Mouse (Mus musculus) urinary bladder, adult 18-20 months (tissue): ENCODE data around the gene D930048N14Rik.
"Not testable (repeated sequence)": the region's sequence is repeated elsewhere in the genome, so short reads cannot be mapped to it uniquely, and the experiment has no call there.

Source experiments
- DNase-seq, 2 experiments: peaks; one replicate each; pipeline ENCODE4 v3.0.0; 2022; ENCODE audit warnings: low spot score in 2 of 2, mixed read lengths in 2 of 2

Gene D930048N14Rik

DNA sequence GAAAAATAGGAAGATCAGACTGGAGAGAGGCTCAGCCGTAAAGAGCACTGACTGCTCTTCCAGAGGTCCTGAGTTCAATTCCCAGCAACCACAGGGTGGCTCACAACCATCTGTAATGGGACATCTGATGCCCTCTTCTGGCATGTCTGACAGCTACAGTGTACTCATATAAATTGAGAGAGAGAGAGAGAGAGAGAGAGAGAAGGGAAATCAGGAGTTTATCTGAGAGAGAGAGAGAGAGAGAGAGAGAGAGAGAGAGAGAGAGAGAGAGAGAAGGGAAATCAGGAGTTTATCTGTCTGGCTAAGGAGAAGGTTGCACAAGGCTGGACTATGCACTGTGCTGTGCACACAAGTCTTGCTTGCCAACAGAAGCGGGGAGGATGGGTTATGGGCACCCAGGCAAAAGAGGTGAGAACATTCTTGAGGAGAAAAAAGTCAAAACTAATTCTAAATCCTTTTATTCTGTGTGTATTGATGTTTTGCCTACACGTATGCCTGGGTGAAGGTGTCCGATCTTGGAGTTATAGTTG, 2.2 kb downstream of the D930048N14Rik start:
- no peak for DNase-seq

DNA sequence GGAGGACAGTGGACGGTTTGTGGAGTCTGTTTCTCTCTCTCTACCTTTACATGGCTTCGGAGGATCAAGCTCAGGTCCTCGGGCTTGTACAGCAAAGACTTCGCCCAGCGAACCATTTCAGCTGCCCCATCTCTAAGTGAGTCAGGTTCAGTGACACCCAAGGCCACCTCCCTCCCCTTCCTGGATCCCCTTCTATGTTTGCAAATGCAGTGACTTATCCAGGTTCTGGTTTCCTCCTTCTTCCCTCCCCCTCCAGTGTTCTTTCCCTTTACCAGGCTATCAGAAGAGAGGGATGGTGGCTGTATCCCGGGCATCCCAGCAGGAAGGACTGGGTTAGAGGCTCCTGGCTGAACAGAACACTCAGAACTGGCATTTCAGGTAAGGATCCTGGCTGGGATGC, 3.0 kb downstream of the D930048N14Rik start:
- no peak for DNase-seq

DNA sequence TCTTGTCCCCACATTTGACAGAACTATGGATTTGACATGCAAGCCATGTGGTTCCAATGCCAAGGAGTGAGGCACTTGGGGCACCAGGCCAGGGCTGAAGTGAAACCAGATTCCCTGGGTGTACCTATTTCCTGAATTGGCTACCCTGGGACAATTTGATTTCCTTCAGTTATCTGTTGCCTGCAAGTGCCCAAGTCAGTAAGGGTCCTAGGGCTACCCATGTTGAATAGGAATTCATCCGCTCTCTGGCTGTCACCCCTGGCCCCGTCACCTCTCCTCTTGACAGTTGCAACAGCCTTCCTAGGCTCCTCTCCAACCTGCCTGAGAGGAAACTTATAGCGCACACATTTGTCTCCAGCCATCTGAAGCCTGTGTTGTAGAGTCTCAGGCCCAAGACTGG, 4.1 kb downstream of the D930048N14Rik start:
- DNase-seq = no peak

DNA sequence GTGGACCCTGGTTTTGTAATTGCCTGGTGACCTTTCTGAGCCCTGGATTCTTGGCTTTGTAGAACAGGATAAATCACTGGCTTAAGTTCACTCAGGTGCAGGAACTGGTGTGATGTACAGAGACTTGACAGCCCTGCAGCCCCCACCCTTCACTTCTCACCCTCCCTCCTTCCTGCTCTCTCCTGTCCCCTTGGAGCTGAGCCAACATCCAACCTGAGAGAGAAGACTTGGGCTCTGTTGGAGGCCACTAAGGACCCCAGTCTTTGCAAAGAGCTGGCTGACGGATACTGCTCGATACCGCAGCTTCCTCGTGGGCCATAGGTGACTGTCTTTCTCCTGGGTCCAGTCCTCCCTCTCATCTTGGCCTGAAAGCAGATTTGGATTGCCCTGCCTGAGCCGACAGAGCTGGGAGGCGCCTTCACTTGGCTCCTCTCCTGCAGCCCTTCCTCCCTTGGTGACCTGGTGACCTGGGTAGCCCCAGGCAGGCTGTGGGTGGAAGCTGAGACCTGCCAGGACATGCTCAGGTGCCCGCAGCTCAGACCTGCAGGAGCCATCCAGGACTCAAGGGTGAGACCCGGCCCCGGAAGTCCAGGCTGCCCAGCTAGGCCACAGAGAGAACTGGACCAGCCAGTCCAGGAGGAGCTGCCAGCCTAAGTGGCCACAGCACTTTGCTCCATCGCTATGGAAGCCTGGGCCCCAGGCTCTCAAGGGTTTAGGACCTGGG, 6.2 kb downstream of the D930048N14Rik start:
- DNase-seq = peak; percentile 68 to 84

DNA sequence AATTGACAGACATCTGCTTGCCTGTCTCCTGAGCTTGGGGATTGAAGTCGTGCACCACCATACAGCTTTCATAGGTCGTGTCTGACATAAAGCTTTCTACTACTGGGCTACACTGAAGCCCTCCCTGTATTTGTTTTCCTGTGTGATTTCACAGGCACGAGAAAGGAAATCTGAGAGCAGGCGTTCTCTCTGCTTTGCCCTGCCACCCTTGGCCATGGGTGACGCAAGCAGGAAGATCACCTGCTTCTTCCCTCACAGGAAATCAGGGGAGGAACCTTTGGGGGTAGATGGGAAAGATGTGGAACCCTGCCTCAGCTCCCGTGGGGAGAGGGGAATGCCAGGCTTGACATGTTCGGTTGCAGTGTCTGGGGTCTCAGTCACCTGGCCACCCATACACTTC, 7.5 kb downstream of the D930048N14Rik start:
- DNase-seq = no peak

DNA sequence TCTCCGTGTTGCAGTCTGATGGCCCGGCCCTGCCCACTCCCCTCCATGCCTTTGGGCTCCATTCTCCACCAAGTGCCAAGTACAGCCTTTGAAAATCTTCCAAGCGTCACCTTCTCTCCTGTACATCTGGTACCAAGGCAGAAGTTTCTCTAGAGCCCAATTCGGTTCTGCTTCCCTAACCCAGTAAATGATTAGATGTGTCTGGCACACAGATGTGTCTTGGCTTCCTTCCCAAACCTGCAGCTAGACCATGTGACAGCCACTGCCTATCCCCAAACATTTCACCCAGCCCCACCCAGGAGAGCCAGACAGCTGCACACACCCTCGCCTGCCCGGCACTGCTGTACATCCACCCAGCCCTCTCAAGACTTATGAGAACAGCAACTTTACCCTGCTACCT, 8.0 kb downstream of the D930048N14Rik start:
- DNase-seq = no peak

DNA sequence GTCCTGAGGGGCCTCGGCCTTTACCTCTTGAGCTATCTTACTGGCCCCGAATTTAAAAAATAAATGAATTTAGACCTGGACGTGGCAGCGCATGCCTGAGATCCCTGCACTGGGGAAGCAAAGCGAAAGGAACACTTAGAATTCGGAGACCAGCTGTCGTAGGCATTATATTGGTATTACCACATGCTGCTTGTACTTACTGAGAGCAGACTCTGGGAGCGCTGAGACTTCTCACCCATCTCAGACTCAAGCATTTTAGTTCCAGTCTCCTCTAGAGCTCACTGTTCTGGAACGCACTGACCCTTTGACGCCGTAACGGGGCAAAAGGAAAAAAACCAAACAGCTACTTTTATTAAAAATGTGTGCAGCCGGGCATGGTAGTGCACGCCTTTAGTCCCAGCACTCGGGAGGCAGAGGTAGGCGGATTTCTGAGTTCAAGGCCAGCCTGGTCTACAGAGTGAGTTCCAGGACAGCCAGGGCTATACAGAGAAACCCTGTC, 11.2 kb downstream of the D930048N14Rik start:
- no peak for DNase-seq

DNA sequence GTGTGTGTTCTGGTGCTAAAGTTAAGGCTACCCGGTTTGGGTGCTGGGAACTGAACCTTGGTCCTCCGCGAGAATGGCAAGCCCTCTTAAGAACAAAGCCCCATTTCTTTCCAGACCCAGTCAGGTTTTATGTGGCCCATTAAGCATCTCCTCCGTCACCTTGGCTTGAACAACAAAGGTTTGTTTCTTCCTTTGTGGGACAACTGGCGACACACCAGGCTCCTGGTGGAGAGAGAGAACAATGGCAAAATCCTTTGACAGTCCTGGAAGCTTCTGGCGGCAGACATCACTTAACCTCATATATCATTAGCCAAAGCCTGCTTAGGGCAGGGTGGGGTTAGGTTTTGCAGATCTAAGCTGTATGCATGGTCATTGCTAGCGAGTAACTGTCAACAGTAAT, 11.9 kb downstream of the D930048N14Rik start:
- no peak for DNase-seq

DNA sequence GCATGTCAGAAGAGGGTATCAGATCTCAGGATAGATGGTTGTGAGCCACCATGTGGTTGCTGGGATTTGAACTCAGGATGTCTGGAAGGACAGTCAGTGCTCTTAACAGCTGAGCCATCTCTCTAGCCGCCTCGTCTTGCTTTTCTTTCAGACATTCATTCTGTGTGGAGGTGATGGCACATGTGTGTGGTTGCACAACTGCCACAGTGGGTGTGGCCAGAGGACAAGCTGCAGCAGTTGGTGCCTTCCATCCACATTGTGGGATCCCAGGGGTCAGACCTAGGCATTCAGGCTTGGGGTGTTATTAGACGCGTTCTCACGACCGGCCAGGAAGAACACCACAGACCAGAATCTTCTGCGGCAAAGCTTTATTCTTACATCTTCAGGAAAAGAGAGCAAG, 14.0 kb downstream of the D930048N14Rik start:
- not testable (repeated sequence) for DNase-seq

DNA sequence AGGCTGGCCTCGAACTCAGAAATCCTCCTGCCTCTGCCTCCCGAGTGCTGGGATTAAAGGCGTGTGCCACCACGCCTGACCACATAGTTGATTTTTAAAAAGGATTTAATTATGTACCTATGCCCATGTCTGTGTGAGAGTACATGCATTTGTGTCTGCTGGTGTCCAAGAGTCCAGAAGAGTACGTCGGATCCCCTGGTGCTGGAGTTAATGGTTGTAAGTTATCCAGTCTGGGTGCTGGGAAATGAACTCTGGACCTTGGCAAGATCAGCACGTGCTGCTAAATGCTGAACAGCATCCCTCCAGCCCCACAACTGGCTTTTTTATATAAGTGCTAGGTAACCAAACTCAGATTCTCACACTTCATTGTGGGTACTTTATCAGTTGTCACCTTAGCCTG, 20.1 kb downstream of the D930048N14Rik start:
- no peak for DNase-seq

DNA sequence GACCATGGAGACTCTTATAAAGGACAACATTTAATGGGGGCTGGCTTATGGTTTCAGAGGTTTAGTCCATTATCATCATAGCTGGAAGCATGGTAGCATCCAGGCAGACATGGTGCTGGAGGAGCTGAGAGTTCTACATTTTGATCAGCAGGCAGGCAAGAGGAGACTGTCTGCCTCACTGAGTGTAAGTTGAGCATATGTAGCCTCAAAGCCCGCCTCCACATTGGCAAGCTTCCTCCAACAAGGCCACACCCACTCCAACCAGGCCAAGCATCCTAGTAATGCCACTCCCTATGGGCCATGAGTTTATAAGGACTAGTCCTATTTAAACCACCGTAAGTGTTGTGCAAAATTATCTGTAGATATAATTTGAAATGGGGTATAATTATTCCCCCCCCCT, 20.6 kb downstream of the D930048N14Rik start:
- DNase-seq = no peak

DNA sequence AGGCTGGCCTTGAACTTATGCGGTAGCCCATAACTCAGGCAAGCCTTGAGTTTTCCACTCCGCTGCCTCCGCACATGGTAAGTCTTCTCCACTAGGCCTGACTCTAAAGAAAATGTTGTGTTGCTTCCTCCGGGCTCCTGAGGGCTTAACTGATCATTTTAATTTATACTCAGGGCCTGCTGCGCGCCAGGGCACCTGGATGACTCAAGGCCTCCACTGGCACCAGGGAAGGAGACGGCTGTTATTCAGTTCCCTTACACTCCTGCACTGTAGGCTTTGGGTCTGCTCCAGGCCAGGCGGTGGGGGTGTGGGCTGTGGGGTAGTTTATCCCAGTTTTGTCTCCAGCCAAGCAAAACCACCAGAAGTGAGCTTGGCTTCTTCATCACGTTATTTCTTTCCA, 22.5 kb downstream of the D930048N14Rik start:
- DNase-seq = peak in 1 of 2 experiments; percentile 46

DNA sequence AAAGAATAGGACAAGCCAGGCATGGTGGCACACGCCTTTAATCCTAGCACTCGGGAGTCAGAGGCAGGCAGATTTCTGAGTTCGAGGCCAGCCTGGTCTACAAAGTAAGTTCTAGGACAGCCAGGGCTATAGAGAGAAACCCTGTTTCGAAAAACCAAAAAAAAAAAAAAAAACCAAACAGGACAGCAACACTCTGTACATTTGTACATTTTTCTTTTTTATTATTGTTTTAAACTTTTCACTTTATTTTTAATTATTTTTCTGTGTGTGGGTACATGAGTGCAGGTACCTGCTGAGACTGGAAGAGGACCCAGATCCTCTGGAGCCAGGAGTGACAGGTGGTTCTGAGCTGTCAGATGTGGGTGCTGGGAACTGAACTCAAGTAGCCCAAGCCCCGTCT, 24.6 kb downstream of the D930048N14Rik start:
- DNase-seq = no peak

DNA sequence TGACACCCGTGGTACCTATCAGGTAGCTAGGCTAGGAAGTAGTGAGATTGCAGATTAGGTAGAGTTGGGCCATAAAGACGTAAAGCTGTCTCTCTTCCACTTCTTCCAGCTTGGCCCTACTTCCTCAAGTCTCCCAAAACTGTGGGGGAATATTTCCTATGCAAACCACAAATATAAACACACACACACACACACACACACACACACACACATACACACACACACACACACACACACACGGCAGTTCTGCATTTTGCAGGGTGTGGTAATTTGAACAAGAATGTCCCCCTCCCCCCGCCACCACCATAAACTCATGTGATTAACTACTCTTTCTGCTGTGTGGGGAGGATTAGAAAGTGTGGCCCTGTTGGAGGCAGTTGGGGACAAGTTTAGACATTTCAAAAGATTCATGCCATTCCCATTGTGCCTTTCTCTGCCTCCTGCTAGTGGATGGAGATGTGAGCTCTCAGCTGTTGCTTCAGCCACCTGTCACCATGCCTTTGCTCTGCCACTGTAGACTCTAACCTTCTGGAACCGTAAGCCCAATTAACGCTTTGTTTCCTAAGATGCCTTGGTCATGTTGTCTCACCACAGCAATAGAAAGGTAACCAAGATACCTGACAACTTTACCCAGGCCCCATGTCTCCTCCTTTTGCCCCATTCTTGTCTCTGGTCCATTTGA, 27.1 kb downstream of the D930048N14Rik start:
- DNase-seq = no peak

DNA sequence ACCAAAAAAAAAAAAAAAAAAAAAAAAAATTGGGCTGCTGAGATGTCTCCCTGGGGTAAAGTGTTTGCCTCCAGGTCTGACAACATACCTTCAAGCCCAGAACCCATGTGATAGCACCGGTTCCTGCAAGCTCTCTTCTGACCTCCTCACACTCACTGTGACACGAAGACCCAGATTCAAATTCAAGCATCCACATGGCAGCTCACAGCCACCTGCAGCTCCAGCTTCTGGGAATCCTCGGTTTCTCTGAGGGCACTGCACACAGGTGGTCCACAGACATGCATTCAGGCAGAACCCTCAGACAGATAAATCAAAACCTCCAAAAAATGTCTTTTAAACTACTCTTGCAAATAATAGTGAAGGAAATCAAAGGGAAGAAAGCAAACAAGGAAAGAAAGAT, 28.7 kb downstream of the D930048N14Rik start:
- DNase-seq = no peak

DNA sequence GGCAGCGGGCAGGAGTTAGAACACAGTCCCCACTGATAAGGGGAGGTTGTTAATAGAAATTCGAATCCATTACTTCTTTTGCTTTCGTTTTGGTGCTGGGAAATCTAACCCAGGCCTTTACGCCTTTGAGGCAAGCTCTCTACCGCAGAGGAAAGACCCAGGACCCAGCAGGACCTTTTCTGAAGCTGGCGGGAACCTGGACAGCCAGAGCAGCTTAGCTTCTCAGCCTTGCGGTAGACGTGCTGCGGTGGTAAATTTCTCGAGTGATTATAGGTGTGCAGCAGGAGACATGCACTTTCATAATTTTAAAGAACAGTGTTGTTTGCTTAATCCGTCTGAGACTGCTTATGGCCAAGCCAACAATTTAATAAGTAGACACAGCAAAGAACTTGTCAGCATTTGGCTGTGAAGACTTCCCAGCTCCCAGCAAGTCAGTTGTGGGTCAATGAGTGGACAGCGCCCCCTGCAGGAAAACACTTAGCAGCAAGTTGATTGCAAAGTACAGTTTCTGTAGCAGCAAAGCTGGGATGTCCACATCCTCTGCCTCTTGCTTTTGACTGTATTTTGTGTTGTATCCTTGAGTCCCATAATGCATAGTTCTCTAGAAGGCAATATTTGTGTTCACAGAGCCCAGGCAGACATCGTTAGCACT, 30.7 kb downstream of the D930048N14Rik start:
- DNase-seq = peak; percentile 81 to 82

DNA sequence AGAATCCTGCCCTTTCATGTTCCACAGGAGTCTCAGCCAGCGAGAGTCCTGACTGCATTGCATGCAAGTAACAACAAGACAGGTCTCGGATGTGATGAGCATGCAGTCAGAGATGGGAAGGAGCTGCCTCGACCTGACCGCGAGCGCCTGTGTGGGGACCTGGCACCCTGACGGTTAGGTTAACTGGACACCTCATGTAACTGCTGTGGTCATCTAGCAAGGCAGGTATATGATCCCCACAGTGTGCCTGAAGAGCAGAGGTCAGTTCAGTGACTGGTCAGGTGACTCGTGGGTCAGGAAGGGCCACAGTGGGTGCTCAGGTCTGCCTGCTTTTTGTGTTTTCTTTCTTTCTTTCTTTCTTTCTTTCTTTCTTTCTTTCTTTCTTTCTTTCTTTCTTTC, 31.2 kb downstream of the D930048N14Rik start:
- no peak for DNase-seq

DNA sequence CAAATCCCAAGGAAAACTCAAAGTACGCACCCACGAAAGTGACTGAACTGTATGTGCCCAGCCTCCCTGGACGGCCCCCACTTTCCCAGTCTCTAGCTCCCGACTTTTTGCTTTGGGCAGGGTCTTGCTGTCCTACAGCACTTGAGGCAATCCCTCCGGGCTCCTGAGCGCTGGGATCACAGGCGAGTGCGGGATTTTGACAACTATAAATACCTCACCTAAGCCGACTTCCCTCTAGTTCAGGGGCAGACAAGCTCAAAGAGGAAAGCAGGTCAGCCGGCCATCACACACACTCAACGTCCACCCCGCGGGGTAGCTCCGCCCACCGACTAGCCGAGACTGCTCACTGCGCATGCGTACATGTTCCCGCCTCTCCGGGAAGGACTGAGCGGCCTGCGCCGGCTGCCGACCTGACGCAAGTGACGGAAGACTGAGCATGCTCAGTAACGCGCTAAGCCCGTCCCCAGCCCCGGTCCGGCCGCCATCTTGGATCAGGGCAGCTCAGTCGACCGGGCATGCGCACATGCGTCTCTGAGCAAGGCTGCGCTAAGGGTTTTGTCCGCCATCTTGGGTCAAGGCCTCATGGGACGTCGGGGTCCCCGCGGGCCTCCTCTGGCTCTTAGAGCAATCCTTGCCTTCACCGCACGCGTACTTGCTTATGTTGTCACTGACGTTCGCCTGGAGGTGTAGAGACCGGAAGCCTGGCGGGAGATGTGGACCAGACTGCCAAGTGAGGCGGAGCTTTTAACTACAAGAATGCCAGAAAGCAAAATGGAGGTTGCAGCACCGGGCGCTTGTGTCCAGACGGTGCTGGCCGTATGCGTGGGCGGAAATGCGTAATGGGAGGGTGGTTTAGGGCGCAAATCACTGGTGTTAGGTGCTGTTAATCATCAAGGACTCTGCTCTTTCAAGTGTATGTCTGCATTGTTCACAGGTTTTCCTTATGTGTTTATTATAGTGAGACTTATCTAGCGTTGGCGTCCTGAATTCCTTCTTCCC, 37.9 kb downstream of the D930048N14Rik start, which contains the start of gene 0610009B22Rik:
TSS of gene 0610009B22Rik (minus strand) at position 545 of the 999 bp plus-strand sequence.
- peak; percentile 97 to 100 for DNase-seq

DNA sequence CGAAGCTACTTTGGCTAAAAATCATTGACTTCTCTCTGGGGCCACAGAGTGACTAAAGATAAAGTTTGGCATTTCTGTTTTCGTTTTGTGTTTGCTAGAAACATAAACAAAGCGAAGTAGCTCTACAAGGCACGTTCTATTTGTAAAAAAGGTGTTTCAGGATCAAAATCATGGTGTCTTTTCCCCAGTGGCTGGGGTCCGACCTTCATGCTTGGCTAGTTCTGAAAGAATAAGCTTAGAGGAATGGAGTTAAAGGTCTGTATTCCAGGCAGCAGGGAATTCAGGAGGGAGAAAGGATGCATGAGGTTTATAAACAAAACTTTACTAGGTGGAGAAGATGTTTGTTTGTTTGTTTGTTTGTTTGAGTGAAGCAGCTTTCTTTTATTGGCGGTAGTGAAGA, 38.6 kb downstream of the D930048N14Rik start:
- DNase-seq = no peak

DNA sequence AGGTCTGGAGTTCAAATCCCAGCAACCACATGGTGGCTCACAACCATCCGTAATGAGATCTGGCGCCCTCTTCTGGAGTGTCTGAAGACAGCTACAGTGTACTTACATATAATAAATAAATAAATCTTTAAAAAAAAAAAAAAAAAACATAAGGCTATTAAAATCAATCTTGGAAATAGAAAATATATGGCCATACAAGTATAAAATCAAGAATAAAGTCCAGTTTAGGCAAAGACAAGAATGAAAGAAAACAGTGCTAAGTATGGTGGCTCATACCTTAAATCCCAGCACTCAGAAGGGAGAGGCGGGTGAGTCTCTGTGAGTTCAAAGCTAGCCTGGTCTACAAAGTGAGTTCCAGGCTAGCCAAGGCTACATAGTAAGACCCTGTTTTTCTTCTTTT, 39.8 kb downstream of the D930048N14Rik start:
- DNase-seq = not testable (repeated sequence)

DNA sequence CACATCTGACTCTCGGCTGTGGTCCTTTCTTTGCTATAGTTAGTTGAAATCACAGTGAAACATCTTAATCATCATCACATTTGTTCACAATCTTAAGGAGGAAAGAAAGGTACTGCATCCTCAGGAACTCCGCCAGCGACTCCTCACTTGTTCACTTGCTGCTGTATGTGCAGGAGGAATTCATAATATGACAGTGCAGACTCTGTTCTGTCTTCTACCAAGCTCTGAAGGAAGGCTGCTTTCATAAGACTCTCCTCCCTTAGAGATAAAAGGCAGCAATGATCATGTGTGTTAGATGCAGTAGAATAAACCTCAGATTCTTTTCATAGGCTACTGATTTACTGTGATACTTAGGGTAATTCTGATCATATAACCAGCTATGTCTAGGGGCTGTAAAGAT, 44.2 kb downstream of the D930048N14Rik start:
- no peak for DNase-seq
